Mouse (Mus musculus) ES-Bruce4 (cell line): ENCODE measurements around the gene Sost. TPM values are rescaled to one million over a fixed set of nuclear protein-coding genes. Genes with fewer than 3 reads are reported as not detected.

Experiments used
- H3K27ac ChIP-seq: 2 replicates; pipeline ENCODE4 v1.5.1; 2012; ENCODE audit warnings: low read length, inconsistent platforms; ENCODE audit not compliant: insufficient read depth
- H3K27me3 ChIP-seq: 2 replicates; pipeline ENCODE4 v1.6.1; 2012; ENCODE audit warnings: mild to moderate bottlenecking, low read length, inconsistent platforms; ENCODE audit not compliant: control insufficient read depth, poor library complexity, insufficient read depth, severe bottlenecking
- H3K36me3 ChIP-seq: 2 replicates; pipeline ENCODE4 v1.6.1; 2012; ENCODE audit warnings: inconsistent platforms, mild to moderate bottlenecking, low read length, moderate library complexity; ENCODE audit not compliant: control insufficient read depth, poor library complexity, insufficient read depth, severe bottlenecking
- H3K4me1 ChIP-seq: one replicate; pipeline ENCODE4 v1.8.1; 2011; ENCODE audit warnings: low read length; ENCODE audit not compliant: control insufficient read depth, insufficient read depth
- H3K4me3 ChIP-seq: 2 replicates; pipeline ENCODE4 v1.5.1; 2011; ENCODE audit warnings: low read depth, mild to moderate bottlenecking, low read length
- H3K9ac ChIP-seq: 2 replicates; pipeline ENCODE4 v1.6.1; 2012; ENCODE audit warnings: low read depth, mild to moderate bottlenecking, inconsistent platforms; ENCODE audit not compliant: poor library complexity, severe bottlenecking
- H3K9me3 ChIP-seq: replicated peaks from 2 replicates; pipeline ENCODE4 v1.6.1; 2012; ENCODE audit warnings: mild to moderate bottlenecking, low read length, inconsistent platforms; ENCODE audit not compliant: control insufficient read depth, poor library complexity, insufficient read depth, severe bottlenecking
- CTCF ChIP-seq: IDR thresholded peaks from one replicate; pipeline ENCODE4 v1.8.1; 2011; ENCODE audit warnings: low read depth, low read length
- EP300 ChIP-seq: IDR thresholded peaks from 2 replicates; pipeline ENCODE4 v1.6.1; 2011; ENCODE audit warnings: low read depth, low read length; ENCODE audit not compliant: insufficient read depth
- POLR2A ChIP-seq: IDR thresholded peaks from one replicate; pipeline ENCODE4 v1.8.1; 2011; ENCODE audit warnings: low read length; ENCODE audit not compliant: insufficient read depth
- polyA plus RNA-seq: library from polyadenylated mRNA; stranded (reverse); fragments of >200 nt; gene quantifications from 2 replicates; pipeline ENCODE4 v1.2.4, GENCODE M21; 2011; ENCODE audit warnings: low read depth; ENCODE audit not compliant: missing spikeins, insufficient read depth, insufficient read length

The Sost gene
- polyA plus RNA-seq, 1 experiment, result not detected

GRCm38 (mm10) chr11:101968311-101968710 is 1.5 kb upstream of the Sost start:
- H3K9ac ChIP-seq, result no peak overlapping the region
- H3K36me3 ChIP-seq, result no peaks in the 10 kb centered on the region
- TF ChIP-seq CTCF, result no peak
- no peak for TF ChIP-seq EP300
- no peak for TF ChIP-seq POLR2A
- H3K4me1 ChIP-seq, result peaks cover 2% of the 10 kb centered on the region
- H3K4me3 ChIP-seq, result no peak overlapping the region
- peaks cover 4% of the 10 kb centered on the region; the same call in 1 of the 2 replicates for H3K27me3 ChIP-seq
- no peaks in the 10 kb centered on the region for H3K9me3 ChIP-seq
- H3K27ac ChIP-seq, result no peak overlapping the region

- no peaks in the 10 kb centered on the region for H3K36me3 ChIP-seq
- H3K27me3 ChIP-seq, result peaks cover 9% of the 10 kb centered on the region; the same call in 1 of the 2 replicates
- no peak for TF ChIP-seq EP300
- no peak for TF ChIP-seq CTCF
- TF ChIP-seq POLR2A, result no peak
- H3K4me1 ChIP-seq, result peaks cover 2% of the 10 kb centered on the region
- H3K9ac ChIP-seq, result no peak overlapping the region
- no peak overlapping the region for H3K27ac ChIP-seq
- no peaks in the 10 kb centered on the region for H3K9me3 ChIP-seq
- H3K4me3 ChIP-seq, result no peak overlapping the region
Observed at GRCm38 (mm10) chr11:101965553-101965952, 1.3 kb downstream of the Sost start.

- peaks cover 2% of the 10 kb centered on the region for H3K4me1 ChIP-seq
- TF ChIP-seq POLR2A, result no peak
- TF ChIP-seq EP300, result no peak
- TF ChIP-seq CTCF, result no peak
- H3K9me3 ChIP-seq, result no peaks in the 10 kb centered on the region
- no peak overlapping the region for H3K27ac ChIP-seq
- peaks cover 9% of the 10 kb centered on the region; the same call in 1 of the 2 replicates for H3K27me3 ChIP-seq
- no peak overlapping the region for H3K9ac ChIP-seq
- H3K4me3 ChIP-seq, result 0 out of 2 replicates have a peak overlapping the region, but pooled peaks have one; percentile 11
- H3K36me3 ChIP-seq, result no peaks in the 10 kb centered on the region
Observed at GRCm38 (mm10) chr11:101964647-101965046, 2.2 kb downstream of the Sost start.

GRCm38 (mm10) chr11:101963473-101964291 is 3.1 kb downstream of the Sost start:
- Histone ChIP-seq H3K27me3 (peaks cover 9% of the 10 kb centered on the region; the same call in 1 of the 2 replicates), H3K9me3 (no peaks in the 10 kb centered on the region), H3K4me1 (peaks cover 2% of the 10 kb centered on the region), H3K36me3 (no peaks in the 10 kb centered on the region), H3K27ac (no peak overlapping the region), H3K9ac (peak overlapping the region; percentile 72), H3K4me3 (peak overlapping the region; percentile 53)
- TF ChIP-seq CTCF (no peak), POLR2A (no peak), EP300 (no peak)

- peak overlapping the region; percentile 53 for H3K4me3 ChIP-seq
- no peak overlapping the region for H3K27ac ChIP-seq
- no peaks in the 10 kb centered on the region for H3K4me1 ChIP-seq
- no peaks in the 10 kb centered on the region for H3K36me3 ChIP-seq
- peaks cover 9% of the 10 kb centered on the region; the same call in 1 of the 2 replicates for H3K27me3 ChIP-seq
- H3K9ac ChIP-seq, result peak overlapping the region; percentile 72
- TF ChIP-seq CTCF, result no peak
- TF ChIP-seq EP300, result no peak
- no peak for TF ChIP-seq POLR2A
- H3K9me3 ChIP-seq, result no peaks in the 10 kb centered on the region
Observed at GRCm38 (mm10) chr11:101963043-101963442, 3.8 kb downstream of the Sost start.

GRCm38 (mm10) chr11:101957476-101957875 is 9.3 kb downstream of the Sost start:
- Histone ChIP-seq H3K9ac (no peak overlapping the region), H3K9me3 (no peaks in the 10 kb centered on the region), H3K27ac (no peak overlapping the region), H3K4me1 (no peaks in the 10 kb centered on the region), H3K27me3 (no peaks in the 10 kb centered on the region), H3K4me3 (no peak overlapping the region), H3K36me3 (no peaks in the 10 kb centered on the region)
- TF ChIP-seq EP300 (no peak), POLR2A (no peak), CTCF (no peak)
